Mouse (Mus musculus) megakaryocyte, embryonic 14.5 days (primary cell): ENCODE measurements at regions not wholly inside any gene's neighbourhood (a gene's known extent, or its start where the extent isn't known, plus 50 kb on each side); places are given as distances from the start of the nearest gene placed in this dataset.

Experiments
- FLI1 ChIP-seq: IDR thresholded peaks from 2 replicates; pipeline ENCODE4 v1.6.1; 2012; ENCODE audit warnings: low read length, inconsistent platforms, mixed read lengths
- GATA1 ChIP-seq: IDR thresholded peaks from 3 replicates; pipeline ENCODE4 v1.6.1; 2012; ENCODE audit warnings: mixed read lengths, low read length, inconsistent platforms, borderline replicate concordance

GRCm38 (mm10) chr4:135019120-135019519, 88.4 kb downstream of the Syf2 start:
- no peak for TF ChIP-seq GATA1
- TF ChIP-seq FLI1: no peak
